Mouse (Mus musculus): ENCODE measurements at regions not wholly inside any gene's neighbourhood (a gene's known extent, or its start where the extent isn't known, plus 50 kb on each side); places are given as distances from the start of the nearest gene placed in this dataset.

- DNase-seq (ENCODE audit: low read depth, low spot score): no peak
These were observed 191.6 kb downstream of the Agtpbp1 start for GRCm38 (mm10) chr13:59393231-59393938.

GRCm38 (mm10) chr13:59392828-59393227 is 192.2 kb downstream of the Agtpbp1 start:
- DNase-seq (ENCODE audit: low read depth, low spot score): no peak

DNA sequence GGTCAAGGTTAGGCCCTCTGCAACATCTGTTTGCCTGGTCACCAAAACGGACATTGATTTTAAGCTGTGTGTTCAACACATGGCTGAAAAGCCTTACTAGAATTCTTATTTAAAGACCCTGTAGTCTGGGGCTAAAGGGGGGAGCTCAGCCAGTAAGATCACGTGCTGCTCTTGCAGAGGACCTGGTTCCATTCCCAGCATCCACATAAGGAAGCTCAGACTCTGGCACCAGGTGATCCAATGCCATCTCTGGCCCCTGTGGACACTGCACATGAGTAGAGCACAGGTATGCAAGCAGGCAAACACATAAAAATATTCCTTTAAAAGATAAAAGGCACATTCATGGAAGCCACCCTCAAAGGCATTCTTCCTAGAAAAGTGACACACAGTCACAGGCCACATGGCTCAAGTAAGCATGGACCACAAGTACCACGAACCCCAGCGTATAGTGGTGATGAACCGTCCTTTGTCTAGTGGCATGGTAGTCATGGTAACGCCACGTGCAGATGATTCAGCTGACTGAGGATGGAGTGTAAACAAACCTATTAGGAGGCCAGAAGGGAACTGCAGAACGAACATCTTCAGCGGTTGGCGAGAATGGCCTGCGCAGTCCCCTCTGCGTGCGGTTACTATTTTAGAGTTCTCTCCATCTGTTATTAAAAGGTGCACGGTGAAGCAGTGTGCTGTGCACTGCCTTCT is 197.3 kb downstream of the Agtpbp1 start:
- no peak for DNase-seq (ENCODE audit: low read depth, low spot score)

GRCm38 (mm10) chr13:59386935-59387540 is 198.0 kb downstream of the Agtpbp1 start:
- DNase-seq (ENCODE audit: low read depth, low spot score): no peak

- no peak for DNase-seq (ENCODE audit: low read depth, low spot score)
These were observed 199.2 kb downstream of the Agtpbp1 start for GRCm38 (mm10) chr13:59385824-59386223.

DNA sequence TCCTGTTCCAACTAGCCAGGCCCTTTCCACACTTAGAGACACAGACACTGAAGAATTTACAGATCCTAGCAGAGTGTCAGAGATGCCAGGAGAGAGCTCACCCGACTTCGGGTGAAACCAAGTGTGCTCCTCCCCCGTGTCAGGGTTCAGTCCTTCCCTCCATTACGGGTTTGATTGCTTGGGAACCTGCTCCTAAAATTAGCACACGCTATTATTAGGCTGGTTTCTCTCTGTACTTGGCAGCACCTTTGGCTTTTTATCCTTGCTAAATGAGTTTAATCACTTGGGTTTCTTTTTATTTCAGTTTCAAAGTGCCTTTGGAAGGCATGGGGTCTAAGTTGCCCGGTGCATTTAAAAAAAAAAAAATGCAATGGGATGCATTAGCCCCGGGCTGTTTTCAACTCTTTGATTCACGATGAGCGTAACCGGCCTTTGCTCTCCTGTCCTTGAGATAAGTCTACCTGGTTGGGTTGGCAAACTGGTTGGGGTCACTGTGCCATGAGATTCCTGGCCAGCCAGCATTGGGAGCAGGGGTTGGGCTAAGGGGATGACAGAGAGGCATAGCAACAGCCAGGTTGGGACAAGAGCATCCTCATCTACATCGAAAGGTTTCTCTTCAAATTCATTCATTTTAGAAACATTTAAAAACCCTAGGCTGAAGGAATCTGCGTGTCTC is 214.7 kb downstream of the Agtpbp1 start:
- DNase-seq (ENCODE audit: low read depth, low spot score): no peak

GRCm38 (mm10) chr13:59368550-59369449 is 216.2 kb downstream of the Agtpbp1 start:
- no peak for DNase-seq (ENCODE audit: low read depth, low spot score)

DNA sequence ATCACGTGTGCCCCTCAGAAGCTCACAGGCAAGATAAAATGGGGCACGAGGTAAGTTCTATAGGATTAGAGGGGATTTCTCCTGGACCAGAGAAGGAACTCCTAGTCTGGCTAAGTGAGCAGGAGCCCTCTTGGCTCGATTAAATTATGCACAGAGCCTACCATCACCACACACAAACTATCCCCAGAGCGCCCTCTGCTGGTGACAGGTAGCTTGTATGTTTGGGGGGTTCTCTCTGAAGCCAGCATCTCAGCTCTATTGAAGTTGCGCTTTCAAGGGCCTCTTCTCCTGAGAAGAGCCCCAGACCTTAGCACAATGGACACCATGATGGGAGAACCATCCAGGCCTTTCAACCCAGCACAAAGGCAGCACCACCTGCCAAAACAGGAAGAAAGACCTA is 219.6 kb downstream of the Agtpbp1 start:
- peak; percentile 6 for DNase-seq (ENCODE audit: low read depth, low spot score)

GRCm38 (mm10) chr13:59363428-59363827 is 221.6 kb downstream of the Agtpbp1 start:
- DNase-seq (ENCODE audit: low read depth, low spot score): no peak

DNA sequence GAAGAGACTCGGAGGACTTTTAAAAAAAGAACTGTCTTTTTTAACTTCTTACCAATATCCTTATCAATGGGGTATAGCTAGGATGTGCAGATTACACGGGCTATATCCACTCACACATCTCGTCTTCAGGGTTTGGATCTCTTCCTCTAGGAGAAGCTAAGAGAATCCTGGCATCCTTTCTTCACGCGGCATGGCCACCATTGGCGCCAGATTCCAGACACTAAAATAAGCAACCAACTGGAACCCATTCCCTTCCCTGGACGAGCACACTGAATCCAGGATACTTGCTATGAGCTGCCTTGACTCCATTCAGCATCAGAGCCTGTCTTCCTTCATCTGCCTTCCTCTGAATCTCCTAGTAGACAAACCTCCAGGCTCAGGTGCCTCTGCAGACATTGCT is 223.7 kb downstream of the Agtpbp1 start:
- no peak for DNase-seq (ENCODE audit: low read depth, low spot score)

GRCm38 (mm10) chr13:59360026-59360425 is 225.0 kb downstream of the Agtpbp1 start:
- no peak for DNase-seq (ENCODE audit: low read depth, low spot score)

GRCm38 (mm10) chr13:59358421-59358820 is 226.6 kb downstream of the Agtpbp1 start:
- DNase-seq (ENCODE audit: low read depth, low spot score): no peak

GRCm38 (mm10) chr13:59351461-59351860 is 233.6 kb downstream of the Agtpbp1 start:
- no peak for DNase-seq (ENCODE audit: low read depth, low spot score)

GRCm38 (mm10) chr13:59350613-59351150 is 234.3 kb downstream of the Agtpbp1 start:
- DNase-seq (ENCODE audit: low read depth, low spot score): no peak

DNA sequence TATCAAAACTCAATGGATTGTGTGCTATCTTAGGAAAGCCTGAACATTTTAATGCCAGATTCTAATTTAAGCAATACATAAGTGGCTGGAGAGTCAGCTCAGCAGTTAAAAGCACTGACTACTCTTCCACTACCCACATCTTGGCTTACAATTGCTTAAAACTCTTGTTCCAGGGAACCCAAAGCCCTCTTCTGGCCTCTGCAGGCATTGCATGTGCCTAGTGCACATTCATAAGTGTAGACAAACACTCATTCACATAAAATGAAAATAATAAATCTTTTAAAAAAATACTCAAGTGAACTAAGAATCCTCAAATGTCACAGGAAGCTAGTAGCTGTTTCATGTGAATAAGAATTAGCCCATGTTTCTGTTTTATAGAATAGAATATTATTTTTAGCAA is 236.5 kb downstream of the Agtpbp1 start:
- no peak for DNase-seq (ENCODE audit: low read depth, low spot score)

GRCm38 (mm10) chr13:59341871-59342270 is 243.2 kb downstream of the Agtpbp1 start:
- DNase-seq (ENCODE audit: low read depth, low spot score): no peak

- DNase-seq (ENCODE audit: low read depth, low spot score): no peak
These were observed 246.6 kb downstream of the Agtpbp1 start for GRCm38 (mm10) chr13:59338436-59338835.

GRCm38 (mm10) chr13:59323933-59324332 is 261.1 kb downstream of the Agtpbp1 start:
- no peak for DNase-seq (ENCODE audit: low read depth, low spot score)

- DNase-seq (ENCODE audit: low read depth, low spot score): no peak
These were observed 261.6 kb downstream of the Agtpbp1 start for GRCm38 (mm10) chr13:59323441-59323840.

GRCm38 (mm10) chr13:59320261-59320660 is 264.8 kb downstream of the Agtpbp1 start:
- DNase-seq (ENCODE audit: low read depth, low spot score): no peak

- no peak for DNase-seq (ENCODE audit: low read depth, low spot score)
These were observed 267.5 kb downstream of the Agtpbp1 start for GRCm38 (mm10) chr13:59317458-59318005.
